Comparison of ENCODE assay signal across 13 mouse cellular contexts in genomic region chr5:3466069-3466877, GRCm38 (mm10).
A peak's percentile ranks its signal among the peaks of the same experiment; 100 is the strongest.
DNase-seq lines count a peak whose midpoint lies in the region; ATAC-seq lines count a peak whose summit lies in the region.
"Had no signal": no experiment of that assay in that cellular context is flagged by ENCODE, and none has a peak within 500 bp of the region (broad histone marks: within the 10 kb centered on the region; RNA-seq: fewer than 3 reads in every experiment).

No protein-coding gene starts in this region.

- H3K27ac ChIP-seq in kidney, embryonic 14.5 days (ENCODE audit: low read depth, low read length): no peak overlapping the region
- H3K27ac ChIP-seq in intestine, embryonic 14.5 days (ENCODE audit: low read depth): no peak overlapping the region
- H3K27ac ChIP-seq: forebrain, embryonic 10.5 days; liver, embryonic 12.5 days had no signal

- peak; percentile 44; the same call in 1 of the 2 replicates for ATAC-seq in kidney, embryonic 14.5 days (ENCODE audit: low FRiP score, low TSS enrichment)
- 0 out of 2 replicates have a peak, but pooled peaks have one; percentile 47 for ATAC-seq in intestine, embryonic 14.5 days (replicated peaks; ENCODE audit: low FRiP score, low TSS enrichment, low read depth)
- ATAC-seq in megakaryocyte-erythroid progenitor cell, adult 5-6 weeks (replicated peaks; ENCODE audit: low FRiP score, low TSS enrichment, poor library complexity, severe bottlenecking): peak; percentile 60
- ATAC-seq: liver, embryonic 12.5 days had no signal

- H3K4me3 ChIP-seq in kidney, embryonic 14.5 days (ENCODE audit: low read length): no peak overlapping the region
- H3K4me3 ChIP-seq in intestine, embryonic 14.5 days (ENCODE audit: low read depth, low read length): no peak overlapping the region
- H3K4me3 ChIP-seq: forebrain, embryonic 10.5 days; liver, embryonic 12.5 days had no signal

- no peaks in the 10 kb centered on the region for H3K36me3 ChIP-seq in kidney, embryonic 14.5 days (ENCODE audit: control insufficient read depth, insufficient read depth, low read length)
- H3K36me3 ChIP-seq in intestine, embryonic 14.5 days (ENCODE audit: control insufficient read depth, insufficient read depth, low read length): no peaks in the 10 kb centered on the region
- H3K36me3 ChIP-seq: forebrain, embryonic 10.5 days had no signal

- no peak for DNase-seq in kidney, postnatal 4 days
- DNase-seq in embryo, embryonic 11 days: peak; percentile 42
- no peak for DNase-seq in intestine, embryonic 14.5 days (ENCODE audit: low spot score)
- DNase-seq in spleen, adult 12 weeks (ENCODE audit: low spot score): no peak
- DNase-seq in left cerebral cortex, postnatal 4 days: no peak
- no peak for DNase-seq in gastrocnemius, postnatal 10 days
- DNase-seq: cerebellum, postnatal 14 days; gastrocnemius, postnatal 25 days; layer of hippocampus, adult 9-11 months had no signal

- peaks cover 10% of the 10 kb centered on the region for H3K4me1 ChIP-seq in kidney, embryonic 14.5 days (ENCODE audit: control insufficient read depth, insufficient read depth, low read length)
- peaks cover 13% of the 10 kb centered on the region; the same call in 1 of the 2 replicates for H3K4me1 ChIP-seq in intestine, embryonic 14.5 days (replicated peaks; ENCODE audit: control insufficient read depth, insufficient read depth, low read length)

- intact Hi-C loops in left cerebral cortex, postnatal 4 days (cut with DNase I): no loop called here

- H3K9ac ChIP-seq in kidney, embryonic 14.5 days (ENCODE audit: low read depth, low read length): no peak overlapping the region
- H3K9ac ChIP-seq in intestine, embryonic 14.5 days (ENCODE audit: low read length): no peak overlapping the region
- H3K9ac ChIP-seq: liver, embryonic 12.5 days had no signal

- 45% methylated on average over 7 of the region's 7 CpGs for WGBS in kidney, embryonic 14.5 days
- 36% methylated on average over 7 of the region's 7 CpGs for WGBS in intestine, embryonic 14.5 days

- no peaks in the 10 kb centered on the region for H3K27me3 ChIP-seq in kidney, embryonic 14.5 days (ENCODE audit: control insufficient read depth, insufficient read depth, low read length)
- H3K27me3 ChIP-seq in intestine, embryonic 14.5 days (replicated peaks; ENCODE audit: control insufficient read depth, insufficient read depth, low read length): no peaks in the 10 kb centered on the region
- H3K27me3 ChIP-seq: liver, embryonic 12.5 days had no signal

- no peaks in the 10 kb centered on the region for H3K9me3 ChIP-seq in kidney, embryonic 14.5 days (ENCODE audit: control insufficient read depth, low read length)
- no peaks in the 10 kb centered on the region for H3K9me3 ChIP-seq in intestine, embryonic 14.5 days (ENCODE audit: control insufficient read depth, low read length)
- H3K9me3 ChIP-seq: forebrain, embryonic 10.5 days; liver, embryonic 12.5 days had no signal

- H3K4me2 ChIP-seq in kidney, embryonic 14.5 days (replicated peaks; ENCODE audit: low read depth, low read length): no peak overlapping the region
- no peak overlapping the region for H3K4me2 ChIP-seq in intestine, embryonic 14.5 days (ENCODE audit: low read length)
- H3K4me2 ChIP-seq: liver, embryonic 12.5 days had no signal
